Comparison of ENCODE assay signal across 30 mouse cellular contexts in genomic region chr4:44781494-44781893, GRCm38 (mm10).
"Had no signal": no experiment of that assay in that cellular context is flagged by ENCODE, and none has a peak within 500 bp of the region (broad histone marks: within the 10 kb centered on the region; RNA-seq: fewer than 3 reads in every experiment).

No protein-coding gene starts in this region.

- DNase-seq: left cerebral cortex, postnatal 4 days; liver; liver, embryonic 13.5 days; liver, postnatal 0 days; lung, adult 18-20 months; lung, adult 2 months; lung, embryonic 14.5 days; lung, postnatal 10 days; lung, postnatal 14 days; lung, postnatal 36 days; lung, postnatal 4 days had no signal

- H3K36me3 ChIP-seq: limb, embryonic 10.5 days; limb, embryonic 12.5 days; limb, embryonic 13.5 days; limb, embryonic 15.5 days; liver, embryonic 12.5 days; liver, embryonic 15.5 days; lung, embryonic 15.5 days; midbrain, embryonic 10.5 days; midbrain, embryonic 12.5 days; midbrain, embryonic 13.5 days; midbrain, embryonic 15.5 days; neural tube, embryonic 12.5 days had no signal

- H3K4me2 ChIP-seq: limb, embryonic 12.5 days; limb, embryonic 13.5 days; limb, embryonic 15.5 days; liver, embryonic 11.5 days; liver, embryonic 12.5 days; liver, embryonic 13.5 days; liver, embryonic 15.5 days; lung, embryonic 14.5 days; lung, embryonic 15.5 days; midbrain, embryonic 12.5 days; midbrain, embryonic 13.5 days; midbrain, embryonic 15.5 days; neural tube, embryonic 12.5 days had no signal

- H3K27ac ChIP-seq: limb, embryonic 10.5 days; limb, embryonic 12.5 days; limb, embryonic 13.5 days; limb, embryonic 15.5 days; liver, embryonic 12.5 days; liver, embryonic 13.5 days; liver, embryonic 14.5 days; liver, embryonic 15.5 days; lung, embryonic 15.5 days; macrophage; midbrain, embryonic 10.5 days; midbrain, embryonic 12.5 days; midbrain, embryonic 13.5 days; midbrain, embryonic 15.5 days; neural tube, embryonic 12.5 days had no signal

- ATAC-seq: liver, embryonic 12.5 days; liver, postnatal 0 days; lung, postnatal 0 days; midbrain, embryonic 13.5 days; midbrain, embryonic 15.5 days; midbrain, embryonic 16.5 days had no signal

- H3K27me3 ChIP-seq: limb, embryonic 12.5 days; limb, embryonic 13.5 days; limb, embryonic 15.5 days; liver, embryonic 12.5 days; liver, embryonic 13.5 days; liver, embryonic 15.5 days; lung, embryonic 15.5 days; megakaryocyte, embryonic 14.5 days; midbrain, embryonic 15.5 days; neural tube, embryonic 12.5 days had no signal

- H3K4me1 ChIP-seq: limb, embryonic 15.5 days; liver, embryonic 12.5 days; liver, embryonic 13.5 days; liver, embryonic 15.5 days; lung, embryonic 15.5 days; midbrain, embryonic 15.5 days had no signal

- H3K4me3 ChIP-seq: limb, embryonic 10.5 days; limb, embryonic 12.5 days; limb, embryonic 13.5 days; limb, embryonic 15.5 days; liver, embryonic 12.5 days; liver, embryonic 13.5 days; liver, embryonic 15.5 days; lung, embryonic 15.5 days; midbrain, embryonic 10.5 days; midbrain, embryonic 12.5 days; midbrain, embryonic 13.5 days; midbrain, embryonic 15.5 days; myocyte; neural tube, embryonic 12.5 days had no signal

- H3K9ac ChIP-seq: limb, embryonic 12.5 days; limb, embryonic 13.5 days; limb, embryonic 15.5 days; liver, embryonic 12.5 days; liver, embryonic 13.5 days; liver, embryonic 14.5 days; liver, embryonic 15.5 days; liver, postnatal 0 days; lung, embryonic 14.5 days; lung, embryonic 15.5 days; midbrain, embryonic 12.5 days; midbrain, embryonic 13.5 days; midbrain, embryonic 15.5 days; neural tube, embryonic 12.5 days had no signal

- H3K9me3 ChIP-seq: limb, embryonic 10.5 days; limb, embryonic 12.5 days; limb, embryonic 13.5 days; limb, embryonic 15.5 days; liver, embryonic 12.5 days; liver, embryonic 13.5 days; liver, embryonic 15.5 days; lung, embryonic 15.5 days; megakaryocyte, embryonic 14.5 days; midbrain, embryonic 10.5 days; midbrain, embryonic 12.5 days; midbrain, embryonic 13.5 days; midbrain, embryonic 15.5 days; neural tube, embryonic 12.5 days had no signal
